Mouse (Mus musculus) midbrain, postnatal 0 days (tissue): ENCODE measurements around the gene Dnaja4. TPM values are rescaled to one million over a fixed set of nuclear protein-coding genes. Genes with fewer than 3 reads are reported as not detected.
"Not testable (repeated sequence)": the region's sequence is repeated elsewhere in the genome, so short reads cannot be mapped to it uniquely, and the experiment has no call there.

Experiments
- ATAC-seq: fragments of 200-750 bp; cut with Nextera tagmentation; 2 replicates; pipeline ENCODE4 v1.8.0; 2017; ENCODE audit warnings: moderate number of reproducible peaks, mild to moderate bottlenecking, moderate TSS enrichment, moderate library complexity; ENCODE audit not compliant: low FRiP score
- DNase-seq: peaks from one replicate; pipeline ENCODE4 v3.0.0-alpha.2; 2015; ENCODE audit warnings: low spot score
- H3K27ac ChIP-seq: fragments of 300-500 bp; sonication (generic); 2 replicates; pipeline ENCODE4 v1.5.1; 2014; ENCODE audit warnings: low read depth, mild to moderate bottlenecking, low read length, mixed read lengths
- H3K27me3 ChIP-seq: fragments of 300-500 bp; sonication (generic); 2 replicates; pipeline ENCODE4 v1.6.1; 2014; ENCODE audit warnings: low read length, control low read depth, mixed read lengths; ENCODE audit not compliant: insufficient read depth
- H3K36me3 ChIP-seq: fragments of 300-500 bp; sonication (generic); 2 replicates; pipeline ENCODE4 v1.6.1; 2014; ENCODE audit warnings: low read length, control low read depth, mixed read lengths; ENCODE audit not compliant: insufficient read depth
- H3K4me1 ChIP-seq: fragments of 300-500 bp; sonication (generic); 2 replicates; pipeline ENCODE4 v1.6.1; 2014; ENCODE audit warnings: mild to moderate bottlenecking, control low read depth, antibody characterized with exemption, low read length, mixed read lengths; ENCODE audit not compliant: insufficient read depth
- H3K4me2 ChIP-seq: fragments of 300-500 bp; sonication (generic); 2 replicates; pipeline ENCODE4 v1.6.1; 2014; ENCODE audit warnings: low read depth, mild to moderate bottlenecking, low read length, mixed read lengths; ENCODE audit not compliant: poor library complexity, severe bottlenecking
- H3K4me3 ChIP-seq: fragments of 300-500 bp; sonication (generic); 2 replicates; pipeline ENCODE4 v1.5.1; 2014; ENCODE audit warnings: low read depth, mild to moderate bottlenecking, low read length, moderate library complexity
- H3K9ac ChIP-seq: fragments of 300-500 bp; sonication (generic); replicated peaks from 2 replicates; pipeline ENCODE4 v1.6.1; 2014; ENCODE audit warnings: mild to moderate bottlenecking, low read length, moderate library complexity, mixed read lengths; ENCODE audit not compliant: poor library complexity, severe bottlenecking
- H3K9me3 ChIP-seq: fragments of 300-500 bp; sonication (generic); 2 replicates; pipeline ENCODE4 v1.6.1; 2016; ENCODE audit warnings: low read length, control low read depth
- CTCF ChIP-seq: IDR thresholded peaks from 2 replicates; pipeline ENCODE4 v1.5.1; 2016; ENCODE audit warnings: antibody characterized with exemption, mild to moderate bottlenecking
- WGBS: fragments of 180-500 bp; shearing (Covaris S2); extraction: QIAGEN DNeasy Blood & Tissue Kit; methylation state at CpG from one replicate; pipeline ENCODE4 v1.1.7; 2014; 5-methylcytosine and 5-hydroxymethylcytosine counted together
- polyA plus RNA-seq: library from polyadenylated mRNA; unstranded; fragments of >200 nt; fragmentation: Nextera tagmentation; extraction: Ambion mirVana; gene quantifications from 2 replicates; pipeline ENCODE4 v1.2.1, GENCODE M21; 2015
- total RNA-seq: library from RNA; depleted of rRNA; stranded (reverse); fragments of >200 nt; gene quantifications from 2 replicates; pipeline ENCODE4 v1.2.3, GENCODE M21; 2014

Gene Dnaja4
- total and polyA plus RNA-seq, 2 experiments from 2014 or later: 5.4 to 8.0 TPM

DNA sequence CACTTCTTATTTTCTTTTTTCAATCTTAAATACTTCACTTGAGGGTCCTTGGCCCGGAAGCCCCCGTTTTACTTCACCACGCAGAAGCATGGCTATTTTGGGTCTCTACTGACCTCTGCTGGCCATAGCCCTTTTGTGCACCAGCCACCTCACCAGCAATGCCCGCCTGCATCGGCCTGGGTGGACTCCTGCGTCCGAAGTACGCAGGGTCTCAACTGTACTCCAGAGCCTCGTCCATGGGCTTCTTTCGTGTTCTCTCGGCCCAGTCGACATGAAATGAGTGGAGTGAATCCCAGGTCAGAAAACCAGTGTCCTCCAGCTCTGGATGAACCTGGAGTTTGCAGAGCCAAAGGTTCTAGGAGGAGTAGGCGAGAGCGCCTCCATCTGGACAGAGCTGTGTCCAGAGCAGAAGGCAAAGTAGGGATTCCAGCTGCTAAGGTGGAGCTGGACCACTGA is 22.1 kb upstream of the Dnaja4 start:
- 1% methylated on average over 14 of the region's 14 CpGs for WGBS
- Histone ChIP-seq H3K4me3 (0 out of 2 replicates have a peak overlapping the region, but pooled peaks have one; percentile 5), H3K9me3 (no peaks in the 10 kb centered on the region), H3K4me1 (no peaks in the 10 kb centered on the region), H3K27me3 (no peaks in the 10 kb centered on the region), H3K4me2 (peak overlapping the region; percentile 43), H3K27ac (no peak overlapping the region), H3K36me3 (no peaks in the 10 kb centered on the region), H3K9ac (no peak overlapping the region)
- peak; percentile 86 for TF ChIP-seq CTCF
- DNase-seq (peak; percentile 73), ATAC-seq (peak; percentile 56; the same call in 1 of the 2 replicates)

DNA sequence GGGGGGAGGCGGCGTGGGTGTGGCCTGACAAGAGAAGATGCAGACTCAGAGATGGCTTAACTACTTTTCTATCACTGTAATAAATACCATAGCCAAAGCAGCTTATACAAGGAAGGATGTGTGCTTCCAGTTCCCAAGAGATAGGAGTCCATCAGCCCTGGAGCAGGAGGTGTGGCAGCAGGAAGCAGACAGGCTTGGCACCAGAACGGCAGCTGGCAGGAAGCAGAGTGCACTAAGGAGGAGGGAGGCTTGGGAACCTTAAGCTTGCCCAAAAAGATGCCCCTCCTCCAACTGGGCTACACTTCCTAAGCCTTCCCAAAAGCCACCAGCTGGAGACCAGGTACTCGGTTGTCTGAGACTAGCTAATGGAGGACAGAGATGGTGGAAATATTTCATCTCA is 15.8 kb upstream of the Dnaja4 start:
- H3K4me3 ChIP-seq: no peak overlapping the region
- DNase-seq (peak; percentile 62), ATAC-seq (no peak)
- H3K27ac ChIP-seq: no peak overlapping the region
- no peaks in the 10 kb centered on the region for H3K4me1 ChIP-seq
- 62% methylated on average over 2 of the region's 4 CpGs for WGBS
- H3K4me2 ChIP-seq: no peak overlapping the region
- TF ChIP-seq CTCF: no peak
- H3K9ac ChIP-seq: no peak overlapping the region
- H3K9me3 ChIP-seq: no peaks in the 10 kb centered on the region
- no peaks in the 10 kb centered on the region for H3K36me3 ChIP-seq
- no peaks in the 10 kb centered on the region for H3K27me3 ChIP-seq

DNA sequence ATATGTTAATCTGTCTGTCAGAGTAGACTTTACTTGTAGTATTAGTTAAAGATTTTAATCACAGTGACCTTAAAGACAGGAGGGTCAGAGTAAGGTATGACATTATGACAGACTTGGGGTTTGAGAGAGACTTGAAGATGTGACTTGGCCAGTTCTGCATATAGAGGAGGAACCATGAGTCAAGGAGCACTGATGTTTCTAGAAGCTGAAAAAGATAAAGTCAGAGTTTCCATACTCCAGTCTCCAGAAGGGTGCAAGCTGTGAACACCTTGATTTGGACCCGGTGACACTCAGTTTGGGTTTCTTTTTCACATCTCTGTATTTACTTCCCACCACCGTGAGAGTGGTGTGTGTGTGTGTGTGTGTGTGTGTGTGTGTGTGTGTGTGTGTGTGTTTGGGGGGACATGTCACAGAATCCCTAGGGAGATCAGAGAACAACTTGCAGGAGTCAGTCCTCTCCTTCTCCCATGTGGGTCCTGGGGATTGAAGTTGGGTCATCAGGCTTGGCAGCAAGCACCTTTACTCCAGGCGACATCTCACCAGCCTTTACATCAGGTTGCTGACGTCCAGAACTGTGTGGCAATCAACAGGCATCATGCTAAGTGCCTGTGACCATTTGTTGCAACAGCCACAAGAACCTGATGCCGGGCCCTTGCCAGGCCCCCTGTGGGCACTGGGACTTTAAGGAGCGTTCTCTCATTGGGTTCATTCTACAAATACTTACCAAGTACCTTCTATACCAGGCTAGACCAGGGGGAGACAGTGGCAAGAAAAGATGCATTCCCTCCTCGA is 14.7 kb upstream of the Dnaja4 start:
- Histone ChIP-seq H3K4me3 (no peak overlapping the region), H3K27ac (no peak overlapping the region), H3K9ac (no peak overlapping the region), H3K9me3 (no peaks in the 10 kb centered on the region), H3K36me3 (no peaks in the 10 kb centered on the region), H3K27me3 (no peaks in the 10 kb centered on the region), H3K4me1 (no peaks in the 10 kb centered on the region), H3K4me2 (no peak overlapping the region)
- ATAC-seq (no peak), DNase-seq (no peak)
- 69% methylated on average over 7 of the region's 7 CpGs for WGBS
- no peak for TF ChIP-seq CTCF

GRCm38 (mm10) chr9:54687246-54688236 is 11.1 kb upstream of the Dnaja4 start:
- Histone ChIP-seq H3K9me3 (no peaks in the 10 kb centered on the region), H3K36me3 (no peaks in the 10 kb centered on the region), H3K9ac (no peak overlapping the region), H3K4me2 (no peak overlapping the region), H3K4me1 (no peaks in the 10 kb centered on the region), H3K27me3 (no peaks in the 10 kb centered on the region), H3K27ac (no peak overlapping the region), H3K4me3 (no peak overlapping the region)
- TF ChIP-seq CTCF: no peak
- DNase-seq (no peak), ATAC-seq (no peak)
- WGBS: 63% methylated on average over 14 of the region's 14 CpGs

GRCm38 (mm10) chr9:54689446-54689845 is 9.2 kb upstream of the Dnaja4 start:
- Histone ChIP-seq H3K9ac (no peak overlapping the region), H3K27me3 (no peaks in the 10 kb centered on the region), H3K4me3 (no peak overlapping the region), H3K4me1 (no peaks in the 10 kb centered on the region), H3K9me3 (no peaks in the 10 kb centered on the region), H3K4me2 (0 out of 2 replicates have a peak overlapping the region, but pooled peaks have one; percentile 2), H3K27ac (no peak overlapping the region), H3K36me3 (no peaks in the 10 kb centered on the region)
- TF ChIP-seq CTCF: no peak
- DNase-seq: no peak
- ATAC-seq: no peak
- 73% methylated on average over 8 of the region's 8 CpGs for WGBS

DNA sequence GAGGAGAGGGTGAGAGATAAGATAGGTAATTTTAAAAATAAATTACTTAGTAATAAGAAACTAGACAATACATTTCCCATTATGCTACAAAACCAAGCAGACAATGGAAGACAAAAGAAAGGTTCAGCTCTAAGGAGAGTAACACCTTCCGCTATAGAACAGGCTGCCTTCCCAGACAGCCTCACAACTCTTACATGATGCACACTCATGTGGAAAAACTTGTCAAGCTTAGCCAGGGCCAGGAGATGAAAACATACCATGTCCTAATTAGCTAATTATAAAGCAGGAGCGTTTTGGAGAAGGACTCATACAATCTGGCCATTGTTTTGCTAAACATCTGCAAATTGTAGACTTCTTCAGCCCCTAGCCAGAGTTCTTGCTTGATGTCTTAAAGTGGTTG is 8.0 kb upstream of the Dnaja4 start:
- H3K4me2 ChIP-seq, H3K27me3 ChIP-seq, H3K9me3 ChIP-seq, DNase-seq, H3K4me1 ChIP-seq, H3K9ac ChIP-seq, H3K27ac ChIP-seq, H3K4me3 ChIP-seq, H3K36me3 ChIP-seq, ATAC-seq: not testable (repeated sequence)
- WGBS: 88% methylated on average over 2 of the region's 2 CpGs

DNA sequence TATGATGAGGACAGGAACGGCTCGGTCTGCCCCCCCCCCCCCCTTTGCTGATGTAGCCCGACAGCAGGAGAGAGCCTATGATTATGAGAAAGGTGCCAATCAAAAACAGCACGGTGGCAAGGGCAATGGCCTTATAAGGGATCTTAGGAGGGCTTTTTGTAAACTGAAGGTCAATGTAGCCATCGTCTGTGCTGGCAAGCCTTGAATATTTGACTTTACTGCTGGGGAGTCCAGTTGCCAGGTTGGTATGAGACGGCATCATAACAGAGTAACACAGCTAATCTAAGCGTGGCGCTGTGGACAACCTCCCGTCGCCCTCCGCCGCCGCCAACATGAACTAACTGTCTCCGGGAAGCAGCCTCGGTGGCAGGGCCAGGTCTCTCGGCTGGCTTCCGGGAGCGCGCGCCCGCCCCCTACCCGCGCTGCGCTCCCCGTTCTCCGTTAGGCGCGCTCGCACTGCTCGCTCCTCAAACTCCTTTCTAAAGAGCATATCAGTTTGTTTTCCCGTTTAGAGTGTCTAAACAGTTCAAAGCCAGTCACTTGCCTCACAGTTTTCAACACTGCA is 7.3 kb upstream of the Dnaja4 start:
- not testable (repeated sequence) for ATAC-seq, H3K27me3 ChIP-seq, H3K36me3 ChIP-seq, H3K9me3 ChIP-seq, H3K4me1 ChIP-seq, H3K27ac ChIP-seq, H3K9ac ChIP-seq
- Histone ChIP-seq H3K4me2 (peak overlapping the region; percentile 50), H3K4me3 (peak overlapping the region; percentile 30; the same call in 1 of the 2 replicates)
- DNase-seq: peak; percentile 20
- WGBS: 2% methylated on average over 29 of the region's 31 CpGs
